Mouse (Mus musculus) lung, postnatal 0 days (tissue): ENCODE results near the gene Dnmbp.
A peak's percentile ranks its signal among the peaks of the same experiment; 100 is the strongest.

ENCODE experiments used
- CTCF ChIP-seq: IDR thresholded peaks from 2 replicates; pipeline ENCODE4 v1.5.1; 2016; ENCODE audit warnings: antibody characterized with exemption, mild to moderate bottlenecking
- EP300 ChIP-seq: IDR thresholded peaks from 2 replicates; pipeline ENCODE4 v1.6.1; 2016; ENCODE audit warnings: antibody characterized with exemption, mild to moderate bottlenecking, control low read depth

GRCm38 (mm10) chr19:43919841-43920240 lies 20.1 kb downstream of the Dnmbp start:
- no peak for TF ChIP-seq CTCF
- 0 out of 2 replicates have a peak, but pooled peaks have one; percentile 7 for TF ChIP-seq EP300
